Mouse (Mus musculus) hindbrain, embryonic 14.5 days (tissue): Measurements from ENCODE around the gene Gnl1. TPM values are rescaled to one million over a fixed set of nuclear protein-coding genes. Genes with fewer than 3 reads are reported as not detected.
A peak's percentile ranks its signal among the peaks of the same experiment; 100 is the strongest.

Experiments
- ATAC-seq: fragments of 200-750 bp; cut with Nextera tagmentation; 2 replicates; pipeline ENCODE4 v1.8.0; 2017; ENCODE audit warnings: moderate number of reproducible peaks, mild to moderate bottlenecking, moderate TSS enrichment, moderate library complexity; ENCODE audit not compliant: low FRiP score
- DNase-seq: peaks from one replicate; pipeline ENCODE4 v3.0.0-alpha.2; 2015; ENCODE audit warnings: low spot score
- H3K27ac ChIP-seq: fragments of 300-500 bp; sonication (generic); 2 replicates; pipeline ENCODE4 v1.5.1; 2014; ENCODE audit warnings: mild to moderate bottlenecking, moderate library complexity
- H3K27me3 ChIP-seq: fragments of 300-500 bp; sonication (generic); 2 replicates; pipeline ENCODE4 v1.6.1; 2014; ENCODE audit warnings: mild to moderate bottlenecking, low read length, mixed read lengths; ENCODE audit not compliant: control insufficient read depth, insufficient read depth
- H3K36me3 ChIP-seq: fragments of 300-500 bp; sonication (generic); replicated peaks from 2 replicates; pipeline ENCODE4 v1.6.1; 2014; ENCODE audit not compliant: control insufficient read depth, insufficient read depth
- H3K4me1 ChIP-seq: fragments of 300-500 bp; sonication (generic); replicated peaks from 2 replicates; pipeline ENCODE4 v1.6.1; 2014; ENCODE audit warnings: antibody characterized with exemption, low read length, mixed read lengths; ENCODE audit not compliant: control insufficient read depth, insufficient read depth
- H3K4me2 ChIP-seq: fragments of 300-500 bp; sonication (generic); replicated peaks from 2 replicates; pipeline ENCODE4 v1.6.1; 2014; ENCODE audit warnings: mild to moderate bottlenecking, moderate library complexity
- H3K4me3 ChIP-seq: fragments of 300-500 bp; sonication (generic); replicated peaks from 2 replicates; pipeline ENCODE4 v1.5.1; 2014; ENCODE audit warnings: mild to moderate bottlenecking, low read length
- H3K9ac ChIP-seq: fragments of 300-500 bp; sonication (generic); 2 replicates; pipeline ENCODE4 v1.6.1; 2014
- H3K9me3 ChIP-seq: fragments of 300-500 bp; sonication (generic); 2 replicates; pipeline ENCODE4 v1.6.1; 2016; ENCODE audit warnings: low read length; ENCODE audit not compliant: control insufficient read depth
- WGBS: fragments of 180-500 bp; shearing (Covaris S2); extraction: QIAGEN DNeasy Blood & Tissue Kit; methylation state at CpG from one replicate; pipeline ENCODE4 v1.1.7; 2014; 5-methylcytosine and 5-hydroxymethylcytosine counted together
- polyA plus RNA-seq: library from polyadenylated mRNA; unstranded; fragments of >200 nt; fragmentation: Nextera tagmentation; extraction: Ambion mirVana; gene quantifications from 2 replicates; pipeline ENCODE4 v1.2.1, GENCODE M21; 2014

Gene Gnl1
- polyA plus RNA-seq, 1 experiment from 2014 or later, result 52.2 TPM

DNA sequence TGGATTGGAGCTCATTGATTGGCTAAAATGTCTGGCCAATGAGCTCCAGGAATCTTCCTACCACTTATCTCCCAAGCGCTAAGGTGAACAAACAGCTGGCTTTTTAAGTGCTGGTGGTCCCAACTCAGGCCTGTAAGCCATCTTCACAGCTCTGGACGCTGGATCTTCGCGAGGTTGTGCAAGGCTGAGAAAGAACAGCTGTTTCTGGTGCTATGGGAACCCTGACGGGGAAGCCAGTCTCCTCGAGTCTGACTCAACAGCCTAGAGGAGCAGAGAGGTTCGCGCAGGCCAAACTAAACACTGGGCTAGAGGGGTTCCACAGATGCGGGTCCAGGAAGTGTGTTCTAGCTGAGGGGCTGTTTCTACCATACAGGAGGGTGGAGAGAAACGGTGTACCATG is 12.1 kb downstream of the Gnl1 start:
- Histone ChIP-seq H3K4me2 (no peak overlapping the region), H3K4me1 (peaks cover 10% of the 10 kb centered on the region), H3K36me3 (peaks cover 32% of the 10 kb centered on the region), H3K9ac (no peak overlapping the region), H3K27ac (no peak overlapping the region), H3K9me3 (no peaks in the 10 kb centered on the region), H3K4me3 (no peak overlapping the region), H3K27me3 (no peaks in the 10 kb centered on the region)
- DNase-seq (no peak), ATAC-seq (no peak)
- 57% methylated on average over 10 of the region's 10 CpGs for WGBS

DNA sequence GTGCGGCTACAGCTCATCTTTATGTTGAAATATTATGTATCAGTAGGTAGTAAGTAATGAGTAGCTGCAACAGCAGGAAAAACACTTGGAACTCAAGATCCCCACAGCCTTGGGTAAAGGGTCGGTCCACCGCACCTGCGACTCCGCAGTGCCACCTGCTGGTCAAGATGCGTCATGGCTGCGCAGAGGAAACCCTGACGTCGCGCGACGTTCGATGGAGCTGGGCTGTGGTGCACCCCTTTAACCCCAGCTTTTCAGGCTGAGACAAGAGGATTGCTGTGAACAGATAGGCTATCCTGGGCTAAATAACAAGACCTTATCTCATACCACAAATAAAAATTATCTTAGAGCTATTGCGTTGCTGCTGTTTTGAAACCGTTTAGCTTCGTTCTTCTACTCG is 14.0 kb downstream of the Gnl1 start:
- Histone ChIP-seq H3K9ac (no peak overlapping the region), H3K4me1 (peaks cover 10% of the 10 kb centered on the region), H3K9me3 (no peaks in the 10 kb centered on the region), H3K4me3 (peak overlapping the region; percentile 71), H3K4me2 (peak overlapping the region; percentile 75), H3K27me3 (no peaks in the 10 kb centered on the region), H3K27ac (0 out of 2 replicates have a peak overlapping the region, but pooled peaks have one; percentile 12), H3K36me3 (peaks cover 13% of the 10 kb centered on the region)
- DNase-seq (peak; percentile 95), ATAC-seq (peak; percentile 73)
- WGBS, result 7% methylated on average over 17 of the region's 17 CpGs

DNA sequence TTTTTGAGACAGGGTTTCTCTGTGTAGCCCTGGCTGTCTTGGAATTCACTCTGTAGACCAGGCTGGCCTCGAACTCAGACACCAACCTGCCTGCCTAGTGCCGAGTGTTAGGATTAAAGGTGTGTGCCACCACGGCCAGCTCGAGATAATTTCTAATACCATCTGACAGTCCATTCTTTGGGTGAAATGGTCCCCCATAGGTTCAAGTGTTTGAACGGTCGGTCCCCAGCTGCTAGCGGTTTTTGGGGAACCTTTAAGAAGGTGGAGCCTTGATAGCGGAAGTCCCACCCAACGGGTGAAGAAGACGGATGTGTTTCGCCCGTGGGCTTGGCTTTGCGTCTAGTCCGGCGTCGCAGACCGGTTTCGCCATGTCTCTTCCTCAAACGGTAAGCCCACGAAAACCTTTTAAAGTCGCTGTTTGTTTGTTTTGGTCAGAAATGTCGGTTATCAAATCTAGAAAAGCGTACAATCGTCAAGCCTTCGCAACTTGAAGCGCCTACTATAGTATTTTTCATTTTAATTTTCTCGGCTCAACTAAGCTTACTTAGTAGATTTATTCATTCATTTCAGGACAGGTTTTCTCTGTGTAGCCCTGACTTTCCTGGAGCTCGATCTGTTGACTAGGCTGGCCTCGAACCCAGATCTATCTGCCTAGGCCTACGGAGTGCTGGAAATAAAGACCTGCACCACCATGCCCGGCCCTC is 14.7 kb downstream of the Gnl1 start:
- H3K36me3 ChIP-seq, result peaks cover 7% of the 10 kb centered on the region
- WGBS, result 2% methylated on average over 31 of the region's 31 CpGs
- no peaks in the 10 kb centered on the region for H3K27me3 ChIP-seq
- ATAC-seq (peak; percentile 76), DNase-seq (peak; percentile 88)
- peak overlapping the region; percentile 75 for H3K4me2 ChIP-seq
- H3K4me3 ChIP-seq, result peak overlapping the region; percentile 71
- H3K27ac ChIP-seq, result peak overlapping the region; percentile 81
- peak overlapping the region; percentile 80 for H3K9ac ChIP-seq
- no peaks in the 10 kb centered on the region for H3K9me3 ChIP-seq
- peaks cover 10% of the 10 kb centered on the region for H3K4me1 ChIP-seq

- Histone ChIP-seq H3K4me3 (peak overlapping the region; percentile 71), H3K4me2 (peak overlapping the region; percentile 75), H3K27ac (peak overlapping the region; percentile 81), H3K9ac (peak overlapping the region; percentile 80), H3K27me3 (no peaks in the 10 kb centered on the region), H3K9me3 (no peaks in the 10 kb centered on the region), H3K36me3 (peaks cover 1% of the 10 kb centered on the region; the same call in 1 of the 2 replicates), H3K4me1 (peaks cover 10% of the 10 kb centered on the region)
- DNase-seq (no peak), ATAC-seq (no peak)
- 3% methylated on average over 14 of the region's 14 CpGs for WGBS
Measured at GRCm38 (mm10) chr17:35994879-35995240, 15.2 kb downstream of the Gnl1 start.

- WGBS, result 3% methylated on average over 11 of the region's 11 CpGs
- Histone ChIP-seq H3K4me2 (no peak overlapping the region), H3K36me3 (no peaks in the 10 kb centered on the region), H3K9ac (no peak overlapping the region), H3K4me3 (no peak overlapping the region), H3K27me3 (no peaks in the 10 kb centered on the region), H3K4me1 (peaks cover 10% of the 10 kb centered on the region), H3K9me3 (no peaks in the 10 kb centered on the region), H3K27ac (no peak overlapping the region)
- peak; percentile 65 for ATAC-seq
- peak; percentile 97 for DNase-seq
Measured at GRCm38 (mm10) chr17:35996949-35997348, 17.3 kb downstream of the Gnl1 start.

- DNase-seq (no peak), ATAC-seq (no peak)
- 63% methylated on average over 12 of the region's 12 CpGs for WGBS
- H3K9me3 ChIP-seq, result no peaks in the 10 kb centered on the region
- H3K4me1 ChIP-seq, result peaks cover 10% of the 10 kb centered on the region
- no peaks in the 10 kb centered on the region for H3K36me3 ChIP-seq
- no peaks in the 10 kb centered on the region for H3K27me3 ChIP-seq
- no peak overlapping the region for H3K4me3 ChIP-seq
- no peak overlapping the region for H3K4me2 ChIP-seq
- H3K9ac ChIP-seq, result no peak overlapping the region
- no peak overlapping the region for H3K27ac ChIP-seq
Measured at GRCm38 (mm10) chr17:35997713-35998510, 18.3 kb downstream of the Gnl1 start.

GRCm38 (mm10) chr17:35998545-35999305 is 19.1 kb downstream of the Gnl1 start:
- WGBS, result 93% methylated on average over 6 of the region's 6 CpGs
- no peaks in the 10 kb centered on the region for H3K36me3 ChIP-seq
- no peaks in the 10 kb centered on the region for H3K9me3 ChIP-seq
- H3K9ac ChIP-seq, result no peak overlapping the region
- no peaks in the 10 kb centered on the region for H3K27me3 ChIP-seq
- H3K4me2 ChIP-seq, result no peak overlapping the region
- ATAC-seq (no peak), DNase-seq (no peak)
- H3K4me3 ChIP-seq, result no peak overlapping the region
- peaks cover 10% of the 10 kb centered on the region for H3K4me1 ChIP-seq
- no peak overlapping the region for H3K27ac ChIP-seq

DNA sequence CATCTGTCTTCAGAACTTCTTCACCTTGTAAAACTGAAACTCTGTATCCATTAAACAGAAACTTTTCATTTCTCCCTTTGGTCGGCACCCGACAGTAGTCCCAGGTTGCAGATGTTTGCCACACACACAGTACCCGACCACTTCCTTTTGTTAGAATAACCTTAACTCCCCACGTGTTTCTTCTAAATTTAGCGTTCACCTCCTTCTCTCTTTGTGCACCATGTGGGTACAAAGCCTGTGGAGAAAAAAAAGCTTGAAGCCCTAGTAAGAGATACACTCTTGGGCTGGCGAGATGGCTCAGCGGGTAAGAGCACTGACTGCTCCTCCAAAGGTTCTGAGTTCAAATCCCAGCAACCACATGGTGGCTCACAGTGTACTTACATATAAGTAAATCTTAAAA is 19.7 kb downstream of the Gnl1 start:
- DNase-seq, result no peak
- no peak for ATAC-seq

GRCm38 (mm10) chr17:36000349-36000748 is 20.7 kb downstream of the Gnl1 start:
- H3K27ac ChIP-seq, result no peak overlapping the region
- H3K27me3 ChIP-seq, result no peaks in the 10 kb centered on the region
- no peak for DNase-seq
- H3K9ac ChIP-seq, result no peak overlapping the region
- no peak overlapping the region for H3K4me3 ChIP-seq
- ATAC-seq, result no peak
- peaks cover 9% of the 10 kb centered on the region for H3K4me1 ChIP-seq
- 87% methylated on average over 4 of the region's 4 CpGs for WGBS
- no peaks in the 10 kb centered on the region for H3K36me3 ChIP-seq
- no peak overlapping the region for H3K4me2 ChIP-seq
- H3K9me3 ChIP-seq, result no peaks in the 10 kb centered on the region

More for the DNA sequence above, 19.7 kb downstream of the Gnl1 start:
- no peak overlapping the region for H3K27ac ChIP-seq
- peaks cover 10% of the 10 kb centered on the region for H3K4me1 ChIP-seq
- no peak overlapping the region for H3K9ac ChIP-seq
- no peak overlapping the region for H3K4me3 ChIP-seq
- no peaks in the 10 kb centered on the region for H3K36me3 ChIP-seq
- WGBS, result 86% methylated on average over 7 of the region's 7 CpGs
- H3K4me2 ChIP-seq, result no peak overlapping the region
- H3K27me3 ChIP-seq, result no peaks in the 10 kb centered on the region
- H3K9me3 ChIP-seq, result no peaks in the 10 kb centered on the region
